Mouse (Mus musculus) lung, embryonic 16.5 days (tissue): ENCODE data around the gene Aadacl2. TPM values are rescaled to one million over a fixed set of nuclear protein-coding genes. Genes with fewer than 3 reads are reported as not detected.

Source experiments
- ATAC-seq: fragments of 200-750 bp; cut with Nextera tagmentation; 2 replicates; pipeline ENCODE4 v1.8.0; 2017; ENCODE audit warnings: low read depth, mild to moderate bottlenecking, moderate library complexity
- H3K27ac ChIP-seq: fragments of 300-500 bp; sonication (generic); 2 replicates; pipeline ENCODE4 v1.5.1; 2014; ENCODE audit warnings: mild to moderate bottlenecking, control low read depth, low read length
- H3K27me3 ChIP-seq: fragments of 300-500 bp; sonication (generic); 2 replicates; pipeline ENCODE4 v1.6.1; 2014; ENCODE audit warnings: low read depth, low read length, mixed read lengths; ENCODE audit not compliant: control insufficient read depth, insufficient read depth
- H3K36me3 ChIP-seq: fragments of 300-500 bp; sonication (generic); 2 replicates; pipeline ENCODE4 v1.6.1; 2014; ENCODE audit warnings: low read length; ENCODE audit not compliant: control insufficient read depth, insufficient read depth
- H3K4me1 ChIP-seq: fragments of 300-500 bp; sonication (generic); replicated peaks from 2 replicates; pipeline ENCODE4 v1.6.1; 2014; ENCODE audit warnings: low read length, mixed read lengths; ENCODE audit not compliant: control insufficient read depth, insufficient read depth
- H3K4me2 ChIP-seq: fragments of 300-500 bp; sonication (generic); 2 replicates; pipeline ENCODE4 v1.6.1; 2014; ENCODE audit warnings: low read depth, low read length, control low read depth
- H3K4me3 ChIP-seq: fragments of 300-500 bp; sonication (generic); 2 replicates; pipeline ENCODE4 v1.5.1; 2014; ENCODE audit warnings: mild to moderate bottlenecking, low read length, control low read depth
- H3K9ac ChIP-seq: fragments of 300-500 bp; sonication (generic); 2 replicates; pipeline ENCODE4 v1.6.1; 2014; ENCODE audit warnings: low read length, control low read depth
- H3K9me3 ChIP-seq: fragments of 300-500 bp; sonication (generic); 2 replicates; pipeline ENCODE4 v1.6.1; 2016; ENCODE audit warnings: low read length; ENCODE audit not compliant: control insufficient read depth
- WGBS: fragments of 180-500 bp; shearing (Covaris S2); extraction: QIAGEN DNeasy Blood & Tissue Kit; methylation state at CpG from one replicate; pipeline ENCODE4 v1.1.7; 2014; 5-methylcytosine and 5-hydroxymethylcytosine counted together
- polyA plus RNA-seq: library from polyadenylated mRNA; unstranded; fragments of >200 nt; fragmentation: Nextera tagmentation; extraction: Ambion mirVana; gene quantifications from 2 replicates; pipeline ENCODE4 v1.2.1, GENCODE M21; 2015

Aadacl2 gene
- polyA plus RNA-seq, 1 experiment from 2014 or later, result not detected

- WGBS, result 31% methylated on average over 3 of the region's 3 CpGs
- H3K27ac ChIP-seq, result no peak overlapping the region
- H3K36me3 ChIP-seq, result no peaks in the 10 kb centered on the region
- no peaks in the 10 kb centered on the region for H3K4me1 ChIP-seq
- H3K4me2 ChIP-seq, result no peak overlapping the region
- no peaks in the 10 kb centered on the region for H3K27me3 ChIP-seq
- no peak for ATAC-seq
- no peaks in the 10 kb centered on the region for H3K9me3 ChIP-seq
- H3K4me3 ChIP-seq, result no peak overlapping the region
- no peak overlapping the region for H3K9ac ChIP-seq
Measured at GRCm38 (mm10) chr3:60056451-60056850, 49.9 kb downstream of the Aadacl2 start.

DNA sequence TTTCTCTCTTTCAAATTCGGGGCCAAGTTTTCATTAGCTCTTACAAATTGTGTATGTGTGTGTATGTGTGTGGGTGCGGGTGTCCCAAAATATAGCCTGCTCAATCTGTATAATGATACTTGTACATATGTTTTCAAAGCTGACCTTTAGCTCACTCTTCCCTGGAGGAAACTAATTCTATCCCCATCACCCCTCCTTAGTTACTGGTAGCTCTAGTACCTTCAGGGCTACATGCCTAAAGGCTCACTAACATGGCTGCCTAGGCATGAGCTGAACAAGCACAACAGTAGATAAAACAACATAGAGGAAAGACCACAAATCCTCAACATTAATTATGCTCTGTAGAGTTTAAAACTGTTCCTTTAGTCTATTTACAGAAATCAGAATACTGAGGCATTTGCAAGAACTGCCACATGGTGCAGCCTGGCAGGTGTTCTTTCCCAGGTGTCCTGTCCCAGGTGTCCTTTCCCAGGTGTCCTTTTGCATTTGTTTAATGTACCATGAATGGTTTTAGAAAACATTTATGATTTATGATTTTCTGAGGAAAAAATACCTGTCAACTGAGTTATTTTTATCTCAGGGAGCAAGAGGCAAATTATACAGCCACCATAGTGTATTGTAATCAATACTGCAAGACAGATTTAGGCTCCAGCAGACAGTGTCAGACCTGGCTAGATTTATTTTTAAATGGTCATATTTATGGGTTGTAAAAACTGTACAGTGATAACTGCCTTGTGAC lies 50.7 kb downstream of the Aadacl2 start:
- WGBS, result 63% methylated on average over 2 of the region's 2 CpGs
- ATAC-seq, result no peak
- H3K9me3 ChIP-seq, result no peaks in the 10 kb centered on the region

GRCm38 (mm10) chr3:60057809-60058082 lies 51.2 kb downstream of the Aadacl2 start:
- no peak for ATAC-seq

More for the DNA sequence above, 50.7 kb downstream of the Aadacl2 start:
- Histone ChIP-seq H3K9ac (no peak overlapping the region), H3K4me3 (no peak overlapping the region), H3K4me1 (no peaks in the 10 kb centered on the region), H3K36me3 (no peaks in the 10 kb centered on the region), H3K27me3 (no peaks in the 10 kb centered on the region), H3K27ac (no peak overlapping the region), H3K4me2 (no peak overlapping the region)

More at GRCm38 (mm10) chr3:60057809-60058082, 51.2 kb downstream of the Aadacl2 start:
- Histone ChIP-seq H3K4me1 (no peaks in the 10 kb centered on the region), H3K9me3 (no peaks in the 10 kb centered on the region), H3K4me3 (no peak overlapping the region), H3K27ac (no peak overlapping the region), H3K36me3 (no peaks in the 10 kb centered on the region), H3K27me3 (no peaks in the 10 kb centered on the region), H3K4me2 (no peak overlapping the region), H3K9ac (no peak overlapping the region)
- 28% methylated on average over 1 of the region's 1 CpGs for WGBS

Other genes starting within 250 kb of the Aadacl2 start
- not detected in 2 replicates for gene Gm8298, start 145.7 kb upstream of the Aadacl2 start, polyA plus RNA-seq
- not detected in 2 replicates for gene C130079G13Rik, start 81.5 kb upstream of the Aadacl2 start, polyA plus RNA-seq
- 0.93 and 4.9 TPM in 2 replicates for gene Aadac, start 19.0 kb downstream of the Aadacl2 start, polyA plus RNA-seq
- gene Sucnr1, start 75.1 kb downstream of the Aadacl2 start, polyA plus RNA-seq, result not detected in 2 replicates